10 mouse cellular contexts compared by ENCODE assay signal in genomic region chr4:81429670-81430069, GRCm38 (mm10). TPM values are rescaled to one million over a fixed set of nuclear protein-coding genes. Genes with fewer than 3 reads are reported as not detected.
DNase-seq lines count a peak whose midpoint lies in the region; ATAC-seq and TF ChIP-seq lines count a peak whose summit lies in the region.
"Had no signal": no experiment of that assay in that cellular context is flagged by ENCODE, and none has a peak within 500 bp of the region (broad histone marks: within the 10 kb centered on the region; RNA-seq: fewer than 3 reads in every experiment).

No protein-coding gene starts in this region.

- H3K9me3 ChIP-seq in liver, embryonic 12.5 days (replicated peaks) = no peaks in the 10 kb centered on the region
- H3K9me3 ChIP-seq: hindbrain, embryonic 15.5 days had no signal

- no peaks in the 10 kb centered on the region for H3K27me3 ChIP-seq in liver, adult 2 months (ENCODE audit: control insufficient read depth, insufficient read depth, low read length)
- no peaks in the 10 kb centered on the region for H3K27me3 ChIP-seq in liver, embryonic 12.5 days (replicated peaks)
- H3K27me3 ChIP-seq: hindbrain, embryonic 15.5 days had no signal

- H3K79me2 ChIP-seq in liver, adult 2 months (ENCODE audit: control insufficient read depth, insufficient read depth, low read length) = no peaks in the 10 kb centered on the region

- no peak overlapping the region for H3K4me3 ChIP-seq in liver, adult 2 months (ENCODE audit: insufficient read depth, low read depth, low read length)
- H3K4me3 ChIP-seq in liver, embryonic 12.5 days = no peak overlapping the region
- no peak overlapping the region for H3K4me3 ChIP-seq in embryonic fibroblast, embryonic 13.5 days (ENCODE audit: insufficient read depth, low read length)
- H3K4me3 ChIP-seq: hindbrain, embryonic 15.5 days had no signal

- no peak overlapping the region for H3K27ac ChIP-seq in liver, adult 2 months (replicated peaks; ENCODE audit: insufficient read depth, low read depth, low read length)
- H3K27ac ChIP-seq in liver, embryonic 12.5 days = no peak overlapping the region
- peak overlapping the region; percentile 68 for H3K27ac ChIP-seq in embryonic fibroblast, embryonic 13.5 days (ENCODE audit: insufficient read depth, low read length)
- H3K27ac ChIP-seq: hindbrain, embryonic 15.5 days had no signal

- H3K4me1 ChIP-seq in liver, adult 2 months (ENCODE audit: control insufficient read depth, insufficient read depth, low read length) = no peaks in the 10 kb centered on the region
- no peaks in the 10 kb centered on the region for H3K4me1 ChIP-seq in liver, embryonic 12.5 days
- H3K4me1 ChIP-seq in embryonic fibroblast, embryonic 13.5 days (ENCODE audit: control insufficient read depth, insufficient read depth, low read length) = peaks cover 6% of the 10 kb centered on the region; the same call in 1 of the 2 replicates
- H3K4me1 ChIP-seq: hindbrain, embryonic 15.5 days had no signal

- no peak for TF ChIP-seq POLR2A in liver, adult 2 months (IDR thresholded peaks at IDR 0.05; ENCODE audit: extremely low read depth, insufficient read depth, low read length)
- no peak for TF ChIP-seq POLR2A in embryonic fibroblast, embryonic 13.5 days (IDR thresholded peaks at IDR 0.05; ENCODE audit: low read depth, low read length)

- no peak overlapping the region for H3K9ac ChIP-seq in liver, adult 2 months (ENCODE audit: low read depth, low read length)
- H3K9ac ChIP-seq in liver, embryonic 12.5 days = no peak overlapping the region
- H3K9ac ChIP-seq: hindbrain, embryonic 15.5 days had no signal

- TF ChIP-seq CTCF in liver, adult 2 months (IDR thresholded peaks at IDR 0.05; ENCODE audit: low read depth, low read length) = no peak
- TF ChIP-seq CTCF in embryonic fibroblast, embryonic 13.5 days (IDR thresholded peaks at IDR 0.05; ENCODE audit: borderline replicate concordance, insufficient read depth, low read length) = no peak

- DNase-seq in adrenal gland, postnatal 14 days = peak; percentile 18
- DNase-seq in adrenal gland, postnatal 4 days (ENCODE audit: low spot score in 2 of 2) = no peak
- peak; percentile 20 for DNase-seq in liver, adult 2 months (ENCODE audit: extremely low read depth, low read depth, low spot score)
- peak; percentile 45 for DNase-seq in lung, postnatal 25 days (ENCODE audit: low spot score)
- no peak for DNase-seq in spleen, postnatal 4 days (ENCODE audit: low spot score in 2 of 2)
- no peak for DNase-seq in spleen, postnatal 14 days (ENCODE audit: low spot score in 2 of 2)

- no peak for ATAC-seq in liver, embryonic 12.5 days

- no peaks in the 10 kb centered on the region for H3K36me3 ChIP-seq in liver, adult 2 months (ENCODE audit: control insufficient read depth, insufficient read depth, low read length)
- no peaks in the 10 kb centered on the region for H3K36me3 ChIP-seq in liver, embryonic 12.5 days
- H3K36me3 ChIP-seq: hindbrain, embryonic 15.5 days had no signal

- H3K4me2 ChIP-seq in liver, embryonic 12.5 days = no peak overlapping the region
- H3K4me2 ChIP-seq: hindbrain, embryonic 15.5 days had no signal

- WGBS in liver, adult 2 months = 48% methylated on average over 2 of the region's 2 CpGs
- WGBS in liver, embryonic 12.5 days (ENCODE audit: insufficient replicate concordance) = 52% methylated on average over 2 of the region's 2 CpGs

RNA-seq across cellular contexts. Expression of gene Mpdz, which starts 12.9 kb away (rescaled TPM):
- total RNA-seq in adrenal gland, postnatal 14 days (2021) = 76.3 and 84.4 TPM in 2 replicates
- total RNA-seq in adrenal gland, postnatal 4 days (2021) = 100 to 1,000 TPM; 103 to 113 TPM
- total RNA-seq in liver, adult 2 months (2014; rRNA removed) = 38.4 and 43.1 TPM in 2 replicates
- polyA plus RNA-seq in liver, adult 2 months (2012; rRNA removed) = 5.9 and 6.8 TPM in 2 replicates
- 4.7 and 6.8 TPM in 2 replicates for polyA plus RNA-seq in liver, embryonic 12.5 days (2016; fragmentation: Nextera tagmentation; extraction: Ambion mirVana)
- polyA plus RNA-seq in embryonic fibroblast, embryonic 13.5 days (2011; ENCODE audit: insufficient read length, low read depth, missing spikeins) = 54.6 and 59.9 TPM in 2 replicates
- total RNA-seq: neutrophil, adult 5-6 weeks had no signal

Comparison
In these comparisons a context has a peak if more than half of its experiments do, and no peak if none do; other contexts are left out.
1. DNase-seq: peak in adrenal gland, postnatal 14 days (single experiment), liver, adult 2 months (single experiment) and lung, postnatal 25 days (single experiment); none in adrenal gland, postnatal 4 days (0 of 2), spleen, postnatal 4 days (0 of 2) and spleen, postnatal 14 days (0 of 2).